Mouse (Mus musculus) frontal cortex, adult 2 months (tissue): Measurements from ENCODE around the gene Gdap1l1. TPM values are rescaled to one million over a fixed set of nuclear protein-coding genes. Genes with fewer than 3 reads are reported as not detected.

ENCODE experiments used
- DNase-seq, 2 experiments: peaks; one replicate each; pipeline ENCODE4 v3.0.0; 2022; ENCODE audit warnings: low spot score in 1 of 2; ENCODE audit errors: extremely low spot score in 1 of 2
- polyA plus RNA-seq: library from polyadenylated mRNA; depleted of rRNA; stranded (reverse); fragments of >200 nt; gene quantifications from 2 replicates; pipeline ENCODE4 v1.2.3, GENCODE M21; 2012

Gene Gdap1l1
- polyA plus RNA-seq, 1 experiment = 90.1 TPM

DNA sequence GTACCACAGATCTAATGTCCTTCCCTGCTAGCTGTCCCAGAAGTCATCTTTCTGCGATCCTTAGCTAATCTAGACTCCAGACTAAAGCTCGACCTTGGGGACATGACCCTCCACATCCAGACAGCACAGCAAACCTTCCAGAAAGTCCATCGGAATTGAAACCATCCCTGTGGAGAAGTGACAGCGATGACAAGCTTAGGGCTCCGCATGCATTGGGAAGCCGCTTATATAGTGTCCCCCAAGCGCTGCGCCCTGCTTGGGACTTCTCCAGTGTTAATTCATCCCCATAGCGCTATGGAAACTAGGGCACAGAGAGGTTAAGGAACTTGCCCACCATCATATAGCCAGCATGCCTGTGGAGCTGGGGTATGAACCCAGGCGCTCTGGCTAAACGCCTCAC lies 24.5 kb downstream of the Gdap1l1 start:
- no peak for DNase-seq

GRCm38 (mm10) chr2:163463251-163463769 lies 25.0 kb downstream of the Gdap1l1 start:
- DNase-seq = no peak

DNA sequence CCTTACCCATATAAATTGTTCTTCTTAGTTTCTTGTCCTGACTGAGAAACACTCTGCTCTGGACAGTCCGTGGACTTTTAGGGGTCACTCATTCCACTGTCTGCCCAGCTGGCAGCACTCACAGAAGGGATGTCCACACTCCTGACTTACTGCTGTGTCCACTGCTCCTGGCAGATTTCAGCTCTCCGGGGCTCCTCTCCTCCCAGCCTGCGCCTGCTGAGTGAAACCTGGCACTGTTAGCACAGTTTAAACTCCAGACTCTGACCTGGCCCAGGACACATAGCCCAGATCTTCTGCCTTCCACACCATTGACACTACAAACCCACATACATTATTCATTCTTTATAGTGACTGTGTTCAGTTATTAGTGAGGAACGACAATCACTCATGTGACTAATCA lies 25.7 kb downstream of the Gdap1l1 start:
- no peak for DNase-seq

GRCm38 (mm10) chr2:163464562-163464961 lies 26.3 kb downstream of the Gdap1l1 start:
- no peak for DNase-seq

DNA sequence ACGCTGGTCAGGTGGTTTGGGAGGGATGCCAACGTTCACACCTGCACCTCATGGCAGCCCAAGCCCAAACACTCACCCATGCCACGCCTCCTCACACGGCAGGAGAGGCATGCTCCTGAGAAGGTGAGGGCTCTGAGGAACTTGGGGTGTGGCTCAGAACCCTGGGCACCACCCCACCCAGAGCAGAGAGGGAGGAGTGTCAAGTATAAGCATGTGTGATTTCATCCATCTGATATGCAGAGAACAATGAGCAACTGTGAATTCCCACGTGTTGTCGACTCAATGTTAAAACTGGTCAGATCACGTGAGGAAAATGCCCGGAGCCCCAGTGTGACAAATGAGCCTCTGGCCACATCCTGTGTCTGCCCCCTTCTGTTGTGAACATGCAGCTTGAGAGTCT lies 28.5 kb downstream of the Gdap1l1 start:
- DNase-seq = no peak

DNA sequence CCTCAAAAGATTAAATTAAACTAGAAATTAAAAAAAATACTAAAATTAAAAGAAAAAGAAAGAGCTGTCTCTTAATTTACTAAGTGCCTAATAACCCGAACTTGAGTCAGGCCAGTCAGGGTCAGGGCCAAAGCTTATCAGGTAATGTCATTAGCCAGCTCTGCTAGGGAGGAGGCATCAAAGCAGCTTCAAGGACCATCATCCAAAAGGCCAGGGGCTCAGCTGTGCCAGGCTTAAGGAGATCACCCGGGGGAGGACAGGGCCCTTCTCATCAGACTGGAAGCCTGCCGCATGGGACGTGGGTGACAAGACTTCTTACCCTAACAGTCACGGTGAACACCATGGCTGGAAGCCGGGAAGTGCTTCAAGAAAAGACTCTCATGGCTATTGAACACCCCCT lies 29.3 kb downstream of the Gdap1l1 start:
- no peak for DNase-seq

GRCm38 (mm10) chr2:163468866-163469265 lies 30.6 kb downstream of the Gdap1l1 start:
- no peak for DNase-seq

DNA sequence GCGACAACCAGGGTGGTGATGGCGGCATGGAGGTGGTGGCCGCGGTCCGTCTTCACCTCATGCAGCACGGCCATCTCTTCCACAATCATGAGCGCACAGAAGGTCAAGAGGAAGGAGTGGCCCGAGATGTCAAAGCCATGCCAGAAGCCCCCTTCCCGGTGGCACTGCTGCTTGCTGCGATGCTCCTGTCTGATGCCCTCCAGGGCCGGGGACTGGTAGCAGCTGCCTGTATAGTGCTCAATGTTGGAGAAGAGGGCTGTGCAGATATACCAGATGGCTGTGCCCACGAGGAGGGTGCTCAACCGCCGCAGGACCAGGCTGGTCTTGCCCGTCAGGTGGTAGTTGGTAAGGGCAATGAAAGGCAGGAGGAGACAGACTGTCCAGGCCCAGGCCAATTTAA lies 31.4 kb downstream of the Gdap1l1 start:
- no peak for DNase-seq

DNA sequence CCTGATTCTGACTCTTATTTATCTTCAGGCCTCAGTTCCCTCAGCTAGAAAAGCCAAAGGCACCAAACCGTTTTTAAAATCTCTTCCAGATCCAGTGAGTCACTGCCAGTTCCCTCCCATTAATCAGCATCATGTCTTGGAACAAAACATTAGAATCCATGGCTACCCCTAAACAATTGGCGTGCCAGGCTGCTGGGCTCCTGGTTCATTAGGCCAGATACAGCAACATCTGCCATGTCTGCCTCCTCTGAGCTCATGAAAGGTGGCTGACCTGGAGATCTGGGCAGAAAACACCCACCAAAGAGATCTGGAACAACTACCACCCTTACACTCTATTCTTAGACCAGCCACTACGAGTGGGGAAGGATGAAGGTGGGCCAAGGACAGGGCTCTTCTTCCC lies 32.9 kb downstream of the Gdap1l1 start:
- no peak for DNase-seq

GRCm38 (mm10) chr2:163471710-163472465 lies 33.6 kb downstream of the Gdap1l1 start:
- DNase-seq = no peak

DNA sequence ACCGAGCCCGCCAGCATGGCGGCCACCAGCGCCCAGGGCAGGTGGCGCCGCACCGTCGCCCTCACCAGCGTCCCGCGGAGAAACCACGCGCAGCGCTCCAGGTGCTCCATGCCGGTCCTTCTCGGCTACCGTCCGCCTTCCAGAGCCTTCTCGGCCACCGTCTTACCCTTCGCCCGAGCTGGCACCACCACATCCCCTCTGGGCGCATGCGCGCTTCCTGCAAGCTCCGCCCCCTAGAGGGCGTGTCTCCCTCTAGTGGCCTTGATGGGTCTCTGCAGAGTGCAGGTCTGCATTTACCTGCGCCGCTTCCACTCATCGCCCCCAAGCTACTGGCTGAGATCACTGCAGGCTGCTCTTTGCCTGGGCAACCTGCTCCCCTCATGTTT lies 34.2 kb downstream of the Gdap1l1 start, which contains the start of gene Fitm2:
Fitm2 (minus strand) TSS at position 164 of the 386 bp plus-strand sequence.
- DNase-seq = peak; percentile 88 to 99

- DNase-seq = no peak
Observed at GRCm38 (mm10) chr2:163480191-163480825, 42.0 kb downstream of the Gdap1l1 start.

- DNase-seq = no peak
Observed at GRCm38 (mm10) chr2:163481539-163482029, 43.3 kb downstream of the Gdap1l1 start.

DNA sequence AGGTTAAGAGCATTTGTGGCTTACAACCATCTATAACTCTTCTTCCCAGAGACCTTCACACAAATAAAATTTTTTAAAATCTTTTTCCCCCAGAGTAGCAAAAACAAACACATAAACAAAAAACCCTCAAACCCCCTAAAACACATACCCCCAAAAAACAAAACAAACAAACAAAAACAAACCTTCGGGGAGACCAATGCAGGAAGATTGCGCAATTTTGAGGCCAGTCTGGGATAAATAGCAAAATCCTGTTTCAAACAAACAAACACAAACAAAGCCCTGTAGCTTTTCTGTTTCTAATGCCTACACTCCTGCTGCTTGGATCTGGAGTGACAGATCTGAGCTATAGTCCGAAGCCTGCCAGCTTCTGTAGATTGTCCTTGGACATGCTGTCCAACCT lies 49.1 kb downstream of the Gdap1l1 start:
- no peak for DNase-seq

DNA sequence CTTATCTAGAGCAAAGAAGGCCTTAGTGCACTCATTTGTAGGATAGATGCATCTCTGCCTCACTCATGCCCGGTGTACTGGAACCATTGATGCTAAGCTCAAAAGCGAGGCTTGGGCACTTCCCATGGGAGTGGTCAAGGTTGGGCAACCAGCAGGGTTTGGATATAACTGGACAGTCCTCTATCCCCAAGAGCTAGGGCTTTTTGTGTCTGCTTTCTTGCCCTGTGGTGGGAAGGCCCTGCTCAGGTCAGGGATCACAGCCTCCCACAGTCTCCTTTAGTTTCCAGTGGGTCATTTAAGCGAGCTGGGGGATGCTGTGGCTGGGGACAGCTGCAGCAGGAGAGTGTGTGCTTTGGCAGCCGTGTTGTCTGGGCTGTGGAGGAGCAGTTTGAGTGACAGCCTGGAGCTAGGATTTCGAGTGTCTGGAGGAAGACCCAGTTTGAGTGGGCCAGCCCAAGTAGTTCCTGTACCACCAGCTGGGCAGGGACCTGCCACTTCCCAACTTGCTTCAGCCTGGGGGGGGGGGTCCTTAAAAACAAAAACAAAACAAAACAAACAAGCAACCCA lies 51.5 kb downstream of the Gdap1l1 start:
- DNase-seq = no peak

DNA sequence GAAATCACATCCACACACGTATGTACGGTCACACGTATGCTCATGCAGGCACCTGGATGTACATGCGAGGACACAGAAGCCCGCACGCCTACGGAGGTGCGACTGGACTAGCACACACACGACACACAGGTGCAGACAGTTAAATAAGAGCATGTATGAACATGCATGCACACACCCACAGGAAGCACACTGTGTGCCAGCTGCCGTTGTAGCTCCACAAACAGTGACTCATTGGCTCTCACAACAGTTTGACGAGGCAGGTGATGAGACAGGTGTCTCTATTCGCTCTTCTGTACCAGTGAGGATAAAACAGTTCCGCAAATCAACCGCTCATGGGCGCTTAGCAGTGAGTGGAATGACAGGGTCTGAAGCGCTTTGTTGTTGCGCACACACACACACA lies 52.4 kb downstream of the Gdap1l1 start:
- DNase-seq = no peak

DNA sequence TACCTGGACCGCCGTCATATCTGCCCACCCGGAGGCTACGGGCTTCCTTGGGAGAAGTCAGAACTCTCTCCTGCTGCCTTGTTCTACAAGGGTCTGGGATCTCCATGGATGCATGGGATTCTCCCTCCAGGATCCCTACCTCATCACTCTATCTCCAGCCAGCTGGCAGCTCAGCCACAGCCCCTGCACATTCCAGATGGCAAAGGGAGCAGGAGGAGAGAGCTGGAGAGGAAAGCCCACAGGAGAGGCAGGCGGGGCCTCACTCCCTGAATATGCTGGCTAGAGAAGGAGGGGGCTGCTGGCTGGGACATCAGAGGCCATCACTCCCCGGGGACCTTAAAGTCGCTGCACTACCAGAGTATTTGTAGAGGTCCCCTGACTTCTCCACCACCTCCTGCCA lies 53.1 kb downstream of the Gdap1l1 start:
- peak in 1 of 2 experiments; percentile 10 for DNase-seq

DNA sequence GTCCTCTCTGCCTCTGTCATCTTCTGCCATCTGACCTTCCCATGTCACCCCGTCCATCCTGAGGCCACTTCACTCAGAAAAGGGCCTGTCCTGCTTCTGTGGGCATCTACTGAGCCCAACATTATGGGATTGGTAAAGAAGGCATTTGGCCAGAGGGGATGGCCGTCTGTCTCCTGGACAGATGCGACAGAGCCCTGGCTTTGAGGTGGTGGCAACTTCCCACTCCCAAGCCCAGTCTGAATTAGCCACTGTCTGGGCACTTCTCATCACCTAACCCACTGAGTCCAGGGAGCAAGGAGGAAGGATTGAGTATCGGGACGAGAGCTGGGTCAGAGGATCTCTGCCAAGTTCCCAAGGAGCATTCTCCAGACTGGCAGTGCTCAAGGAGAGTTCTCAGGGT lies 53.7 kb downstream of the Gdap1l1 start, which contains the start of gene R3hdml:
R3hdml (plus strand) TSS at position 301 of the 400 bp plus-strand sequence.
- no peak for DNase-seq

- DNase-seq = no peak
Observed at GRCm38 (mm10) chr2:163493031-163493430, 54.8 kb downstream of the Gdap1l1 start.

- no peak for DNase-seq
Observed at GRCm38 (mm10) chr2:163493976-163494375, 55.7 kb downstream of the Gdap1l1 start.

DNA sequence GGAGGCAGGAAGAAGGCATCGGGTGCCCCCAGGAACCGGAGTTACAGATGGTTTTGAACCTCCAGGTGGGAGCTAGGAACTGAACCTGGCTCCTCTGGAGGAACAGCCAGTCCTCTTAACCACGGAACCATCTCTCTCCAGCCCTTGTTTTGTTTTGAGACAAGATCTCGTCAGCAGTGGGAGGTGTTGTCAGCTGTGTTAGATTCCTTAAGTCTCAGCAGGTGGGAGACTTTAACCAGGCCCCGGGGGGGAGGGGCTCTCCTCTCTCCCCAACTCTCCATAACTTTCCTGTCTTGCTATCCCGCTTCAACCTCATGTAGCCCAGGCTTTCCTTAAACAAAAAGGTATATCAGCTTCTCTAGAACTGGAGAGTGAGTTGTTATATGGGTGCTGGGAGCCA lies 56.2 kb downstream of the Gdap1l1 start:
- no peak for DNase-seq
